Mouse (Mus musculus) ES-CJ7 (cell line): ENCODE data around the gene Tfdp2.
A peak's percentile ranks its signal among the peaks of the same experiment; 100 is the strongest.

ENCODE experiments used
- DNase-seq: peaks from one replicate; pipeline ENCODE4 v3.0.0; 2011; ENCODE audit warnings: low read depth, low spot score

The Tfdp2 gene

DNA sequence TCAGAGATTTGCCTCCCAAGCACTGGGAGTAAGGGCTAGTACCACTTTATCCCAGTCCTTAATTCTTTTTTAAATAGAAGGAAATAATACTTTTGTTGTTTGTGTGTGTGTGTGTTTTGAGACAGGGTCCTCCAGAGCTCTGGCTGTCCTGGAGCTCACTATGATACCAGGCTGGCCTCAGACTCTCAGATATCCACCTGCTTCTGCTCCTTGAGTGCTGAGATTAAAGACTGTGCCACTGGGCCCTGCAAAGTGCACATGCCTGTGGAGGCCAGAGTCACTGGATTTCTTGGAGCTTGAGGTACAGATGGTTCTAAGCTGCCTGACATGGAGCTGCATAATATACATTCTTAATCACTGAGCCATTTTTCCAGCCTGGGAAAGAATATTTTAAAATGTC, 32.2 kb downstream of the Tfdp2 start:
- DNase-seq: no peak

DNA sequence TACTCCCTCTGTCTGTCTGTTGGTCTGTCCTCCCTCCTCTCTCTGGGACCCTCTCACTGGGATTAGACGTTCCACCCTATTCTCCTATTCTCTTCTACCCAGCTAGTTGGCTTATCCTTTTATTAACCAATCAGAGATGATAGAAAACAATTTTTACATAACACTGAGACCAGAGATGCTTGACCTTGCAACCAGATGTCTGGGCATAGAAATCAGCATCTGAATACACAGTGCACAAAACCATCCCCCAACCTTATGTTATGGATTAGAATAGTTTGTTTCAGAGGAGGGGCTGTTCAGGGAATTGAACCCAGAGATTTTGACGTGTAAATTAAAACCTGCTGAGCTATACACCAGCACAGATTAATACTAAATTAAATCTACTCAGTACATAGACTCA, 34.2 kb downstream of the Tfdp2 start:
- peak; percentile 92 for DNase-seq

DNA sequence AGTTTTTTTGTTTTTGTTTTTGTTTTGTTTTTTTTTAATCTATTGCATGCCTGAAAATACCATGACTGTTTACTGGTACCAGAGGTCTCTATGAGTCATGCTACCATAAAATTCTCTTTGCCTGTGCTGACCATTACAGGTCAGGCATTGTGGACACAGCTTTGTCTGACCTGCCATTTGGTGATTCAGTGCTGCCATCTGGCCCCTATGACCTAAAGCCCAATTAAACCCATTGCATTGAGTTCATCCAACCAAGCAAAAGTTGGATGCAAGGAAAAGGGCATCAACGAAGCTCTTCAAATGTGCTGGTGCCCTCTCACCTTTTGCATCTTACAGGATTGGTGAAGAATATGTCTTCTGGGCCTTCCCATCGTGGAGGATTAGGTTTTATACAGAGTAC, 39.4 kb downstream of the Tfdp2 start:
- DNase-seq: no peak

DNA sequence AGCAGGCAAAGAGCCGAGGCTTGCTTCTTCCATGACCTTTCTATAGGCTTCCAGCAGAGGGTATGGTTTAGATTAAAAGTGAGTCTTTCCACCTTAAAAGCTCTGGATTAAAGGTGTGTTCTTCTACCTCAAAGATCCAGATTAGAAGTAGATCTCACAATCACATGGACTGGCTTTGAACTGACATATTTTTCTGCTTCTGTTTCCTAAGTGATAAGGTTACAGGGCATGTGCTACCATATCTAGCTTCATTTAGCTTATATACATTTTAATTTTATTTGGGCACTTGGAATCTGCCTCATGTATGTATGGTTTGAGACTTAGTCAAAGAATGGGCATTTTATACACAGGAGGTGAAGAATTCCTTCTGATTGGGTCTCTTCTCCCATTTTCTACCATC, 41.3 kb downstream of the Tfdp2 start:
- DNase-seq: no peak

DNA sequence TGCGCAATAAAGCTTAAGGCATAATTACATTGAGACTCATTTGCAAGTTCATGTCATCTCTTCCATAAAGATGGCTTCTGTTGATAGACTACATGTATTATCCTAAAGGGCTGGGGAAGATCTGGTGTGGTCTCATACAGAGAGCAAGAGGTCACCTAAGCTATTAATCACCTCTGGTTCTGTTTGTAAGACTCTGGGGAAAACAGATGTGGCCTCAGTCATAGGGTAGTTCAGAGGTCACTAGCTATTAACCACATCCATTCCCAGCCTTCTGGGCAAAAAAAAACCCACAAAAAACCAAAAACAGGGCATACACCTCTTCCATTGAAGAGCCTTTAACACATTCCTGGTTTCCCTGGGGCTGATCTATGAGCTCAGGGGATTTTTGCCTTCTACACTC, 42.2 kb downstream of the Tfdp2 start:
- DNase-seq: no peak

DNA sequence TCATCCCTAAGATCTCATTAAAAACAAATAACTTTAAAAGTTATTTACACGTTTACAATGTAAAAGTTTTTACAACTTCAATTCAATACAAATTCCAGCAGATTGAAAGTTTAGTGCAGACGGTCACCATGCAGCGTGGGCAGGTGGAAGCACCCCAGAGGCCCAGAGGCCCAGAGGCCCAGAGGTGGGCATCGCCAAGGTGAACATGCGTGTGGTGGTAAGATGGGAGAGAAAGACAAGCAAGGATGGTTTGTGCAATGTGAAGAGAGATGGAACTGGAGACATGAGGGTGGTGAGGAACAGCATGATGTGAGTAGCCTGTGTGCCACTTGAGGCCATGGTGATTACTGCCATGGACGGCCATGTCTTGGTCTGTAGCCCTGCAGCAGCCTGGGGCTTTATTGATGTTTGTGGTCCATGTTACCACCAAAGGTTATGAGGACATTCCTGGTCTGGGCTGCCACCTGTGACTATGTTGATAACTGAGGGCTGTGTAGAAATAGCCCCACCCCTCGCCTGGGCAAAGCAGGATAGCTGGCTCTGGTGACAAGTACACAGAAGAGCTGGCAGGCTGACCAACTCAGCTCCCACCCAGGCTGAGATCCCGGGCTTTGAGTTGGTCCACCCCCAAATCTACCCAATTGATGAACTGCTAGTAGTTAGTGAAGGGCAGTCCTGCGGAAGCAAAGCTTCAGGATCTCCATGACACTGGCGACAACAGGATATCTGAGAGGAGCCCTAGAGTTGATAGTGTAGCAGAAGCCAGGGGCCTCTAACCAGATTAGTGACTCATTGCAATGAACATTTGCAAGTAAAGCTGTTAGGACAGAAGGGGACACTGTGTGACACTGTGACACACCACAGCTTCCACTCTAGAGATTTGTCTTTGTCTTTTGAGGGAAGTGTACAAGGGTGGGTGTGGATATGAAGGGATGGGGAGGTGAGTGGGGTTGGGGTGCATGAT, 45.3 kb downstream of the Tfdp2 start:
- DNase-seq: no peak

DNA sequence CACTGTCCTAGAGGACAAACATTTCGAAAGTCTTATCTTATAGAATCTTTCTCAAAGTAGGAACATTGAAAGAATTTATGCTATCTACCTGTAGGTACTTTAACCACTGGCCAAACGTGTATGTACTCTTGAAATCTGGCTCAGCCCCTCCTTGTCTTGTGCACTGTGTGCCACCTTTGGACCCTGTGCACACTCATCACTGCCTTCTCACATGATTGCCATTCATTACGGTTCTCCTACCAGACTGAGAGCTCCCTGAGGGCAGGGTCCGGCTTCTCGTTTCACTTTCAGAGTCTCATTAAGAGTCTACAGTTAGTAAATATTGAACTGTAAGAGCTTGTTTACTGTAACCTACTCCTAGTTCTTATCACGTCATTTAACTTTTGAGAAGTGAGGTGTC, 47.8 kb downstream of the Tfdp2 start:
- DNase-seq: no peak

DNA sequence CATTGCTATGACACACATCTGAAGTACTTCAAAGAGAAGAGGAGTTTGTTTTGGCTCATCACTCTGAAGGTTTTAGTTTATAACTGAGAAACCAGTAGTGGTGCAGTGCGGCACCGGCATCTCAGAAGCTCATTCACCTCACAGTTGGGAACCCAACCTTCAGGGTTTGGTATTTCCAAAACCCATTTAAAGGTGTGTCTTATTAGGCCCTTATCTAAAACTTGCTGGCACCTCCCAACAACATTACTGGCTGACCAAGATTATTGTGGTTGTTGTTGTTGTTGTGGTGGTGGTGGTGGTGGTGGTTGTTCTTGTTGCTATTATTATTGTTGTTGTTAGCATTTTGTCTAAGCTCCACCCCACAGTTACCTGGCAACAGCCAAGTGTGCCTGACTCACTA, 58.7 kb downstream of the Tfdp2 start:
- DNase-seq: no peak

DNA sequence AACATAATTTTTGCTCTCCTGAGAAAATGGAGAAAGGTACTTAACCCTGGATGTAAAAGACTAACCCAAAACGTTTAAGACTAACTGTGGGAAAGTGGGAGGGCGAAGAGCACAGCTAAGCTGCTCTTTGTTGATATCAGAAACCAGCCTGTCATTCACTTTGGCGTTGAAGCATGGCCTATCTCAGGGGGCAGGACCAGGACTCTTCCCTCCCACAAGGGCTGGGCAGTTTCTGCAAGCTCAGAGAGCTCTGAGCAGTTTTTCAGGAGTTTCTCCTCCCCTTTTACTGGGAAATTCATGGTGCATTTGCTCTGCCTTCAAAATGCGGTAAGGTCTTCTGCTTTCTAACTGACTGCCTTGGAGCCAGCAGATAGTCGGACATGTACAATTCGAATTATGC, 62.4 kb downstream of the Tfdp2 start:
- peak; percentile 55 for DNase-seq

DNA sequence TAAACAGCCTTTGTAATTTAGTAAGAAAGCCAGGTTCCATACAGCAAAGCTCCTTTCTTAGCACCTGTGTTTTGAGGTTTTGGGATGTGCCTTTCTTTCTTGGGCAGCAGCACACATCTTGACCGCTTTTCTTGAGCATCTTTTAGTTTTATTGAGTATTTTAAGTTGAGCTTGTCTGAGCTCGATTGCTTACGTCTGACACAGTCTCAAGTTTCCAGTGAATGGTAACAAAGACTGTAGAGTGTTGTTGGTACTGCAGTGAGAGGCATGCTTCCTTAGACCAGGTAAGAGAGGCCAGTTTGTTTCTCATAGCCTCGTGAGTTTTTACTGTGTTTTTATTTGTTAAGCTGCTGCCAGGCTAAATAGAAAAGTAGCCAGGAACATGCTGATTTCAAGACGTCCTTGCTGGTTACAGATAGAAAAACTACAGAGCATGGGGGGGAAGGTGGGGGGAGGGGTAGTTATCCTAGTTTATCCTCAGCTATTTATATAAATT, 63.0 kb downstream of the Tfdp2 start:
- peak; percentile 85 for DNase-seq

DNA sequence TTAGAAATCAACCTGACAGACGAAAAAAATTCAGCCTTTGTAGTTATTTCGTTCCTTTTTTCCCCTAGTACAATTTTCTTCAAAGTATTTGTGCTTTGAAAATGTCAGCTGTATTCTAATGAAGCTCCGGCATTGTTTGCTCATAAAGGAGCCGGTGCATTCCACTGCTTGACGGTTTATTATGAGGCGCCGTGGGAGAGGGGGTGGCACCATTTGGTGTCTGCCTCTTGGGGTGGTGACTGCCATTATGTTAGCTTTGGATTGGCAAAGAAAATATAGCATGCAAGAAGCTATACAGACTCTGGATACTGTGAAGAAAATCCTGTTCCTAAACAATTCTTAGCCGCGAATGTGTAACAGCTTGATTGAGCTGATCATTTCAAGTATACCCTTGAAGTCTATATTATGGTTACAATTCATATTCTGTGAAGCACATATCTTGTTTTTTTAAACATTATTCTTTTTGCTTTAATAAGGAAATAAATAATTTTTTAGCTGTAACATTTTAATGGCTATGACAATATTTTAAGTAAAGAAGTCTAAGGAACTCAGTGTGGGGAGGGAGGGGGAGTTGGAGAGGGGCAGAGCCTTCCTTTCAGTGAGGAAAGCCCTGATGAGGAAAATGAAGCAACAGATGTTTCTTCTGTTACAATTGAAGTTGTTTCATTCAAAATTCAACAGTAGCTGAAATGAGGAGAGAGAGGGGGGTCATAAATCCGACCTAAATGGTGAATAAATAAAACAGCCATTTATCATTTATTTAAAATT, 63.9 kb downstream of the Tfdp2 start:
- no peak for DNase-seq

DNA sequence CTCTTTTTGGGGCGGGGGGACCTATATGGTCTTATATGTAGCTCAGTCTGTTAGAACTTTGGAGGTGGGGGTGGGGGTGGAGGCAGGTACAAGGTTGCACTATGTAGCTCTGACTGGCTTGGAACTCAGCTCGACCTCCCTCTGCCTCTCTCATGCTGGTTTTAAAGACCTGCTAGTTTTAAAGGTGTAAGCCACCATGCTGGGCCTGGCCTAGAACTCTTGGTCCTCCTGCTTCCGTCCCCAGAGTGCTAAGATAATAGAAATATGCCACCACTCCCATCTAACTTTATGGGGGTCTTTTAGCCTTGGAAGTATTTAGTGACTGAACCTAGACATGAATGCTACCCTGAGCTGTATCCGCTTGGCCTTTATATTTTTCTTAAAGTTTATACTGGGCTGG, 65.0 kb downstream of the Tfdp2 start:
- DNase-seq: no peak

DNA sequence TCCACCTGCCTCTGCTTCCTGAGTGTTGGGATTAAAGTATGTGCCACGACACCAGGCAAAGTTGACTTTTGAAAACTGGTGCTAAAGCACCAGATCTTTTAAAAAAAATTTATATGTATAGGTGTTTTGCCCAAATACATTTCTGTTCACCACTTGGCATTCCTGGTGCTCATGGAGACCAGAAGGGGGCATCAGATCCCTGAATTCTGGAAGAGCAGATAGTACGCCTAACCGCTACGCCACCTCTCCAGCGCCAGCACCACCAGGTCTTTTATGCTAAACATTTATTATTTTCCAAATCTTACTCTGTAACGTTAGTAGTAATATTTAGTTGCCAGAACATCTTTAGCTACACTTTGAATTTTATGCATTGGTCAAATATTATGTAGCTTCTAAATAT, 65.9 kb downstream of the Tfdp2 start:
- peak; percentile 51 for DNase-seq

DNA sequence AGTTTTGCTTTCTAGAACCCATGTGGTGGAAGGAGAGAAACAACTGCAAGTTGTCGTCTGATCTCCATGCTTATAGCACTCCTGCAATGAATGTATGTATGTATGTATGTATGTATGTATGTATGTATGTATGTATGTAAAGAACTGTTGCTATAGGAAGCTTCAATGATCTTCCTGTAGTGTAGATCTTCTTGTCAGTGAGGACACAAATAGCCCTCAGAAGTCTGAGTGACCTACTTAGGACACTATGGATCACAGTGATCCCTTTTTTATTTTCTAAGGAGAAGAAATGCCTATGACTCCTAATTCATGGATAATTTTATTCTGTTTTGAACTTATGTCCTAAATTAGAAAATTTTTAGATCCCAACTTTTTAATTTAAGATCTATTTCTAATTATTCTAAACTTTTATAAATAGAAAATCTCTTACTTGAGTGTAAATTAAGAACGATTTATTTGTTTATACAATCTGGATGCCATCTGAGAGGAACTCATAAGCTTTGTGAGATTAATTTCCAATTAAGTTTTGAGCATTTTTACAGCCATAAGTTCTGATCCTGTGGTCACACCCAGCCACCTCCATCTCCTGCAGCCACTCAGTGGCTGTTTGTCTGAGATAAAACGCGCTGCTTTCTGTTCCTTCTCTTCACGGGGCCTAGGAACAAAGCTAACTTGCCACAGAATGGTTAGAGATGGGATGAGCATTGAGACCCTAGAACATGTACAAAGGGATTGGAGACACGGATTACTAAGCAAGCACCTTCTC, 70.9 kb downstream of the Tfdp2 start:
- no peak for DNase-seq

DNA sequence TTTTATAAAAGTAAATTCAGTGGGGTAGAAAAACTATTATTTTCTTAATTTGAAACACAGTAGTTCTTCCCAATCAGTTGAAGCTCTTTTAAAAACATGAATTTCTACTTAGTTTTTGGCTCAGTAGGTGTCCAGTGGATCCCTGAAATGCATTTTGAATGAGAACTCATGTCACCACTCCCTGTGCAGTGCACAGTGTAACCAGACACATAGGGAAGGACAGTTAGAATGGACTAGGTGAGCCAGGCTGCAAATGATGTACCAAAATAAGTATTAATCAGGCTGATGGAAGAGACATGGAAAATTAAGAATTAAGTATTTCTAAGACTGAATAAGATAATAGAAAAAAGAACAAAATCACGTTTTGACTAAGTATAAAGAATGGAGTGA, 71.5 kb downstream of the Tfdp2 start:
- no peak for DNase-seq

DNA sequence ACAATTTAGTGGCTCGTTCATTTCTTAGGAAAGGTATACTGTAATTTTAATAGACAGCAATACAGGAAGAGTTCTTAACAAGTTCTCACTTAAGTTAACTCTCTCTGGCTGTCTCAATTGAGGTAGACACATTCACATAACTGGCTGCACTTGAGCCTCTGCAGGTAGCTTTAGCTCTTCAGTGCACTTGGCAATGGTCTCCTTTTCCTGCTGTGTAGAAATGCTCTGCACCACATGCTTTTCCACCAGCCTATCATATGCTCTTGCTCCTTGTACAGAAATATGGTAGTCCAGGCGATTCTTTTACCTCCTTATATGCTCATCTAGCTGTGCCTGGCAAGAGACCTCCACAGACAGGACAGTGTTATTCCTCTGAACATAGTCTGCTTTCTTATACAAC, 73.7 kb downstream of the Tfdp2 start:
- DNase-seq: no peak

DNA sequence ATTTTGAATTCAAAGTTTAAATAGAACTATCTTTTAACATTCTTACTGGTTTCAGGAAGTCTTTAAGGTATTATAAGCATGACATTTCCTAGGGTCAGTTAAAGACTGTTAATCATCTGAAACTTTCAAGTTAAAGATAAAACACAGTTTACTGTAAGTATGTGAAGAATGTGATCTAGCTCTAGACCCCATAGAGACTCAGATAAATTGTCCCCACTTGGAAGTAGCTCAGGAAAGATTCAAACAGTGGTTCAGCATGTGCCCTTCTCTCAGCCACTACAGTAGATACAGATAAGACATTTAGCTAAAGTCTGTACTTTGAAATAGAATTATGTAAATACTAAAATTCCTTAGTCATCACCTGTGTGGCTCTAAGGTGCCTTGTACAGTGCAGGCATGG, 79.5 kb downstream of the Tfdp2 start:
- no peak for DNase-seq

DNA sequence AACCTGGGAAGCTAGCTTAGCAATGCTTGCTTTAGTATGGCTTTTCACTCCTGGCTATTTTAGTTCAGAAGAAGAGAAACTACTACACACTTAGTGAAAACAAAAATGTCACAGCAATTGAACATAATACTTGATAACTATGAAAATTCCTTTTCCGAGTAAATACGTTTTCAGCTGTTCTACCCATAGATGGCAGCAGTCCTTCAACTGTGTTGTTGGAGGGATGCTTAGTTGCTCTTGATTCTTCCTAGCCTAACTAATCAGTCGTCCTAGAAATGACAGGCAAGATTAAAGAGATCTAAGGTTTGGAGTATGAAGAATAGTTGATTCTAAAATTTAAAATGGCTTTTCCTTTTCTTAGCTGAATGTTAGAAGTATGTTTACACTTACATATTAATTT, 85.4 kb downstream of the Tfdp2 start:
- DNase-seq: peak; percentile 19

DNA sequence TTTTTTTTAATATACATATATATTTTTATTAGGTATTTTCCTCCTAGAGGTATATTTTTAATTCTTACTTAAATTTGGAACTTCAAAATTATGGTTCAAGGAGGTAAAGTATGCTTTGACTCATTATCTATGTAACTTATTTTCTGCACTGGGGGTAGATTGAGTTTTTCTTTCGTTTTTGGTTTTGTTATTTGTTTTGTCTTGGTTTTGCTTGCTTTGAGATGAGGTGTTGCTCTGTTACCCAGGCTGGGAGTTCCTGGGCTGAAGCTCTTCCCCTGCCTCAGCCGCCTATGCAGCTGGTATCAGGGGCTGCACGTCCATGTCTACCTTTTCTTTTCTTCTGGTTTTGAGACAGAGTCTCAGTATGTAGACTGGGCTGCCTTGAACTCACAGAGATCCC, 86.0 kb downstream of the Tfdp2 start:
- DNase-seq: no peak

DNA sequence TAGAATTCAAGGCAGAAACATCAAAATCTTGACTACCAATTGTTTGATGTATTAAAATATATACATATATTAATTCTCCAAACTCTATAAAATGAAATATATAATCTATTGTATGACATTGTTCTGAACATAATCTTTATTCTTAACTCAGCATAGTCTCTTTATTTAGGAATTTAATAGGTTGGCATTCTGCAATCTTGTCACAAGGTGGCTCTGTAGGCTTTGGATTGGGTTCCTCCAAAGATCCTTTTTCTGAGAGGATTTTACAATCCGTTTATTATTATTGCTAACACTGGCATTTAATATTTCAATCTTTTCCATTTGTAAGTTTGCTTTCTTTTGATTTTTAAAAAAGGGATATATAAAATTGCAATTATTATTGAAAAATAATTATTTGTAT, 88.8 kb downstream of the Tfdp2 start:
- no peak for DNase-seq

DNA sequence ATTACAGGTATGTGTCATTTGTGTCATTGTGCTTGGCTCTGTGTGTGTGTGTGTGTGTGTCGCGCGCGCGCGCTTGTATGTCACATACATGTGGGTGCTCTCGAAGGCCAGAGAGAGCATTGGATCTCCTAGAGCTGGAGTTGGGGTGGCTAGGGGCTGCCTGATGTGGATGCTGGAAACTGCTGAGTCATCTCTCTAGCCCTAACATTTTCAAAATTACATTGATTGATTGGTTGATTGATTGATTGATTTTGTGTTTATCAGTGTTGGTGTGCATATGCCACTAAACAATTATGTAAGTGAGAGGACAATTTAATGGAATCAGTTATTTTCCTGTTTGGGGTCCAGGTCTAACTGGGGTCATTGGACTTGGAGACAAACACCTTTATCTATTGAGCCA, 96.1 kb downstream of the Tfdp2 start:
- DNase-seq: no peak
